In genomic region chr11:20240331-20240730, GRCm38 (mm10) we compare ENCODE assay signal across 24 mouse cellular contexts. TPM values are rescaled to one million over a fixed set of nuclear protein-coding genes. Genes with fewer than 3 reads are reported as not detected.
DNase-seq lines count a peak whose midpoint lies in the region; ATAC-seq and TF ChIP-seq lines count a peak whose summit lies in the region.
"Had no signal": no experiment of that assay in that cellular context is flagged by ENCODE, and none has a peak within 500 bp of the region (broad histone marks: within the 10 kb centered on the region; RNA-seq: fewer than 3 reads in every experiment).

No protein-coding gene starts in this region.

- 68% methylated on average over 5 of the region's 5 CpGs for WGBS in heart, embryonic 13.5 days

- ATAC-seq in heart, embryonic 13.5 days (ENCODE audit: extremely low read depth, insufficient number of reproducible peaks, low FRiP score, low TSS enrichment): no peak
- peak; percentile 49 for ATAC-seq in granulocyte monocyte progenitor cell, adult 5-6 weeks (replicated peaks; ENCODE audit: poor library complexity, severe bottlenecking)
- ATAC-seq: CD4-positive, CD25-positive, alpha-beta regulatory T cell, adult 4 months; forebrain, embryonic 14.5 days; hindbrain, postnatal 0 days had no signal

- no peak for TF ChIP-seq CTCF in gastrocnemius, adult 2 months (IDR thresholded peaks at IDR 0.05)

- peaks cover 27% of the 10 kb centered on the region for H3K4me1 ChIP-seq in heart, embryonic 13.5 days

- no peak overlapping the region for H3K9ac ChIP-seq in heart, embryonic 13.5 days
- H3K9ac ChIP-seq: embryonic facial prominence, embryonic 15.5 days had no signal

- intact Hi-C loops in gastrocnemius, adult 2 months (cut with DNase I): no loop called here
- intact Hi-C loops in heart, postnatal 25 days (cut with DNase I): no loop called here

- H3K9me3 ChIP-seq in heart, embryonic 13.5 days: no peaks in the 10 kb centered on the region
- H3K9me3 ChIP-seq: embryonic facial prominence, embryonic 15.5 days; forebrain, embryonic 10.5 days had no signal

- H3K27ac ChIP-seq in gastrocnemius, adult 2 months: peak overlapping the region; percentile 40
- 0 out of 2 replicates have a peak overlapping the region, but pooled peaks have one; percentile 20 for H3K27ac ChIP-seq in heart, embryonic 13.5 days (replicated peaks)
- H3K27ac ChIP-seq: embryonic facial prominence, embryonic 15.5 days; forebrain, embryonic 10.5 days; hindbrain, postnatal 0 days had no signal

- H3K36me3 ChIP-seq in heart, embryonic 13.5 days: peaks cover 83% of the 10 kb centered on the region

- H3K27me3 ChIP-seq in heart, embryonic 13.5 days (replicated peaks): no peaks in the 10 kb centered on the region
- H3K27me3 ChIP-seq: embryonic facial prominence, embryonic 15.5 days had no signal

- H3K4me3 ChIP-seq in gastrocnemius, adult 2 months: no peak overlapping the region
- no peak overlapping the region for H3K4me3 ChIP-seq in heart, embryonic 13.5 days
- H3K4me3 ChIP-seq: embryonic facial prominence, embryonic 15.5 days; erythroblast, embryonic 14.5 days; forebrain, embryonic 10.5 days had no signal

- no peak for DNase-seq in gastrocnemius, adult 2 months
- DNase-seq in gastrocnemius, postnatal 4 days (ENCODE audit: low spot score in 2 of 2): no peak
- DNase-seq in heart, postnatal 25 days (ENCODE audit: low spot score): no peak
- DNase-seq in spleen, postnatal 10 days (ENCODE audit: low spot score in 2 of 2): no peak
- DNase-seq in left cerebral cortex, adult 18-20 months (ENCODE audit: low spot score in 2 of 2): no peak
- DNase-seq: adrenal gland, adult 2 months; adrenal gland, postnatal 25 days; B cell, adult 2 months; cerebellum, adult 8-10 months; cerebellum, postnatal 14 days; embryo, embryonic 11 days; gastrocnemius, postnatal 14 days; heart, adult 18-20 months; heart, postnatal 10 days; kidney, adult 11 months; kidney, adult 9 months had no signal

- H3K4me2 ChIP-seq in heart, embryonic 13.5 days: no peak overlapping the region
- H3K4me2 ChIP-seq: embryonic facial prominence, embryonic 15.5 days had no signal

RNA-seq across cellular contexts. Expression of gene Cep68, which starts 8.9 kb away (rescaled TPM):
- total RNA-seq in gastrocnemius, adult 2 months (2021): 10 to 100 TPM; 30.8 to 36.1 TPM
- 10 to 100 TPM; 35.0 to 35.8 TPM for total RNA-seq in gastrocnemius, postnatal 4 days (2021)
- polyA plus RNA-seq in heart, embryonic 13.5 days (2015; fragmentation: Nextera tagmentation; extraction: Ambion mirVana): 28.0 and 28.9 TPM in 2 replicates
- total RNA-seq in heart, postnatal 25 days (2021): 10 to 100 TPM; 44.9 to 52.1 TPM
- 40.0 and 41.2 TPM in 2 replicates for total RNA-seq in granulocyte monocyte progenitor cell, adult 5-6 weeks (2014; fragmentation: Nextera tagmentation)
- total RNA-seq in granulocyte monocyte progenitor cell, adult 5-6 weeks (2017): 23.3 and 23.7 TPM in 2 replicates
- 10 to 100 TPM; 30.7 to 30.9 TPM for total RNA-seq in left cerebral cortex, adult 18-20 months (2021)

RNA-seq across cellular contexts. Expression of gene Rab1a, which starts 39.1 kb away (rescaled TPM):
- total RNA-seq in gastrocnemius, adult 2 months (2021): 10 to 100 TPM; 88.6 to 95.4 TPM
- total RNA-seq in gastrocnemius, postnatal 4 days (2021): 100 to 1,000 TPM; 127 to 143 TPM
- polyA plus RNA-seq in heart, embryonic 13.5 days (2015; fragmentation: Nextera tagmentation; extraction: Ambion mirVana): 182 and 198 TPM in 2 replicates
- total RNA-seq in heart, postnatal 25 days (2021): 100 to 1,000 TPM; 118 to 135 TPM
- 104 and 142 TPM in 2 replicates for total RNA-seq in granulocyte monocyte progenitor cell, adult 5-6 weeks (2014; fragmentation: Nextera tagmentation)
- 96.9 and 106 TPM in 2 replicates for total RNA-seq in granulocyte monocyte progenitor cell, adult 5-6 weeks (2017)
- 100 to 1,000 TPM; 189 to 193 TPM for total RNA-seq in left cerebral cortex, adult 18-20 months (2021)
